Mouse (Mus musculus) midbrain, postnatal 0 days (tissue): ENCODE results near the gene Gm12184. TPM values are rescaled to one million over a fixed set of nuclear protein-coding genes. Genes with fewer than 3 reads are reported as not detected.
"Not testable (repeated sequence)": the region's sequence is repeated elsewhere in the genome, so short reads cannot be mapped to it uniquely, and the experiment has no call there.

Experiments used
- ATAC-seq: fragments of 200-750 bp; cut with Nextera tagmentation; 2 replicates; pipeline ENCODE4 v1.8.0; 2017; ENCODE audit warnings: moderate number of reproducible peaks, mild to moderate bottlenecking, moderate TSS enrichment, moderate library complexity; ENCODE audit not compliant: low FRiP score
- DNase-seq: peaks from one replicate; pipeline ENCODE4 v3.0.0-alpha.2; 2015; ENCODE audit warnings: low spot score
- H3K27ac ChIP-seq: fragments of 300-500 bp; sonication (generic); 2 replicates; pipeline ENCODE4 v1.5.1; 2014; ENCODE audit warnings: low read depth, mild to moderate bottlenecking, low read length, mixed read lengths
- H3K27me3 ChIP-seq: fragments of 300-500 bp; sonication (generic); 2 replicates; pipeline ENCODE4 v1.6.1; 2014; ENCODE audit warnings: low read length, control low read depth, mixed read lengths; ENCODE audit not compliant: insufficient read depth
- H3K36me3 ChIP-seq: fragments of 300-500 bp; sonication (generic); 2 replicates; pipeline ENCODE4 v1.6.1; 2014; ENCODE audit warnings: low read length, control low read depth, mixed read lengths; ENCODE audit not compliant: insufficient read depth
- H3K4me1 ChIP-seq: fragments of 300-500 bp; sonication (generic); 2 replicates; pipeline ENCODE4 v1.6.1; 2014; ENCODE audit warnings: mild to moderate bottlenecking, control low read depth, antibody characterized with exemption, low read length, mixed read lengths; ENCODE audit not compliant: insufficient read depth
- H3K4me2 ChIP-seq: fragments of 300-500 bp; sonication (generic); 2 replicates; pipeline ENCODE4 v1.6.1; 2014; ENCODE audit warnings: low read depth, mild to moderate bottlenecking, low read length, mixed read lengths; ENCODE audit not compliant: poor library complexity, severe bottlenecking
- H3K4me3 ChIP-seq: fragments of 300-500 bp; sonication (generic); 2 replicates; pipeline ENCODE4 v1.5.1; 2014; ENCODE audit warnings: low read depth, mild to moderate bottlenecking, low read length, moderate library complexity
- H3K9ac ChIP-seq: fragments of 300-500 bp; sonication (generic); replicated peaks from 2 replicates; pipeline ENCODE4 v1.6.1; 2014; ENCODE audit warnings: mild to moderate bottlenecking, low read length, moderate library complexity, mixed read lengths; ENCODE audit not compliant: poor library complexity, severe bottlenecking
- H3K9me3 ChIP-seq: fragments of 300-500 bp; sonication (generic); 2 replicates; pipeline ENCODE4 v1.6.1; 2016; ENCODE audit warnings: low read length, control low read depth
- CTCF ChIP-seq: IDR thresholded peaks from 2 replicates; pipeline ENCODE4 v1.5.1; 2016; ENCODE audit warnings: antibody characterized with exemption, mild to moderate bottlenecking
- WGBS: fragments of 180-500 bp; shearing (Covaris S2); extraction: QIAGEN DNeasy Blood & Tissue Kit; methylation state at CpG from one replicate; pipeline ENCODE4 v1.1.7; 2014; 5-methylcytosine and 5-hydroxymethylcytosine counted together
- polyA plus RNA-seq: library from polyadenylated mRNA; unstranded; fragments of >200 nt; fragmentation: Nextera tagmentation; extraction: Ambion mirVana; gene quantifications from 2 replicates; pipeline ENCODE4 v1.2.1, GENCODE M21; 2015
- total RNA-seq: library from RNA; depleted of rRNA; stranded (reverse); fragments of >200 nt; gene quantifications from 2 replicates; pipeline ENCODE4 v1.2.3, GENCODE M21; 2014; rRNA removed

The Gm12184 gene
- total RNA-seq (4.3 and 8.2 TPM in 2 replicates), polyA plus RNA-seq (2.4 and 3.0 TPM in 2 replicates)

- peak; percentile 76 for ATAC-seq
- not testable (repeated sequence) for H3K9me3 ChIP-seq
- TF ChIP-seq CTCF, result peak; percentile 13; the same call in 1 of the 2 replicates
Measured at GRCm38 (mm10) chr11:48825979-48826751, at the start of gene Gm12184, which contains the start of gene Trim7. TSS of gene Gm12184 (minus strand) at chr11:48826655. TSS of gene Trim7 (plus strand) at chr11:48826140.

GRCm38 (mm10) chr11:48875343-48875837, 48.9 kb upstream of the Gm12184 start:
- not testable (repeated sequence) for H3K4me1 ChIP-seq, ATAC-seq, DNase-seq, H3K4me3 ChIP-seq, H3K27ac ChIP-seq, H3K9me3 ChIP-seq, H3K4me2 ChIP-seq, H3K27me3 ChIP-seq, H3K36me3 ChIP-seq, H3K9ac ChIP-seq
- WGBS, result 53% methylated on average over 1 of the region's 1 CpGs

More at GRCm38 (mm10) chr11:48825979-48826751, at the start of gene Gm12184, which contains the start of gene Trim7:
- H3K4me1 ChIP-seq, H3K27me3 ChIP-seq, H3K27ac ChIP-seq, H3K36me3 ChIP-seq, H3K9ac ChIP-seq, DNase-seq: not testable (repeated sequence)
- peak within 1 kb of the TSS; percentile 43 for H3K4me3 ChIP-seq
- WGBS, result under 1% methylated on average over 27 of the region's 92 CpGs
- H3K4me2 ChIP-seq, result peak within 1 kb of the TSS; percentile 51

- DNase-seq, result peak; percentile 73
- Histone ChIP-seq H3K4me1 (no peaks in the 10 kb centered on the region), H3K9me3 (no peaks in the 10 kb centered on the region), H3K9ac (no peak overlapping the region), H3K4me2 (no peak overlapping the region), H3K27me3 (peaks cover 6% of the 10 kb centered on the region; the same call in 1 of the 2 replicates), H3K36me3 (no peaks in the 10 kb centered on the region), H3K27ac (no peak overlapping the region), H3K4me3 (no peak overlapping the region)
- WGBS, result 1% methylated on average over 4 of the region's 4 CpGs
- ATAC-seq, result peak; percentile 62; the same call in 1 of the 2 replicates
- peak; percentile 90 for TF ChIP-seq CTCF
Measured at GRCm38 (mm10) chr11:48874465-48874864, 48.0 kb upstream of the Gm12184 start.

DNA sequence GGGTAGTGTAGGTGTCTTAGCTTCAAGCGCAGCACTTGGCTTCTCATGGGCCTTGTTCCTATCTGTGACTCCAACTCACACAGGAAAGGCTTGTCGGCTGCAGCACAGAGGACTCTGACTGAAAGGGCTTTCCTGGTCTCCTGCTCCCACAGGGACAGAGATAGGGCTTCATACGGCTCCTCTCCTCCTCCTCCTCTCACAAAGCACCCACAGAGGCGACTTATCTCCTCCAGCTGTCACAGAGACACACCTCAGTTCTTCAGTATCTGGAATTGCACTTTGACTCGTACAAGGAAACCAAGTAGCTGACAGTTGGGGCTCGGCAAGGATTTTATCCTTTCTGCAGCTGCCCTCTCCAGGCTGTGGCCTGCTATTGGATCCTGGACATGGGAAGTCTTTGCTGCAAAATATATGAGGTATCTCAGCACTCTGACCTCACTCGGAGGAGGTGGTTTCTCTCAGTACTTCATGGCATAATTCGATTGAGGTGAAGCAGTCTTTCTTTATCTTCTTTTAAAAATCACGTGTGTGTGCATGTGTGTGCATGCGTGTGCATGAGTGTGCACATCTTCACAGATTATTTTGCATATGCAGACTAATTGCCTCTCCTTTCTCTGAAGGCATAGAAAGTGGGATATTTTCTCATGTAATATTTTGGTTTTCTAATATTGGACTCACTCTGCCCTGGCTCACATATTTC, 47.3 kb upstream of the Gm12184 start:
- TF ChIP-seq CTCF, result no peak
- ATAC-seq, result no peak
- H3K27me3 ChIP-seq, result peaks cover 6% of the 10 kb centered on the region; the same call in 1 of the 2 replicates
- H3K4me3 ChIP-seq, result no peak overlapping the region
- H3K27ac ChIP-seq, result no peak overlapping the region
- H3K4me2 ChIP-seq, result no peak overlapping the region
- H3K9ac ChIP-seq, result no peak overlapping the region
- H3K36me3 ChIP-seq, result no peaks in the 10 kb centered on the region
- H3K9me3 ChIP-seq, result no peaks in the 10 kb centered on the region
- WGBS, result 76% methylated on average over 10 of the region's 10 CpGs
- no peak for DNase-seq
- H3K4me1 ChIP-seq, result no peaks in the 10 kb centered on the region

DNA sequence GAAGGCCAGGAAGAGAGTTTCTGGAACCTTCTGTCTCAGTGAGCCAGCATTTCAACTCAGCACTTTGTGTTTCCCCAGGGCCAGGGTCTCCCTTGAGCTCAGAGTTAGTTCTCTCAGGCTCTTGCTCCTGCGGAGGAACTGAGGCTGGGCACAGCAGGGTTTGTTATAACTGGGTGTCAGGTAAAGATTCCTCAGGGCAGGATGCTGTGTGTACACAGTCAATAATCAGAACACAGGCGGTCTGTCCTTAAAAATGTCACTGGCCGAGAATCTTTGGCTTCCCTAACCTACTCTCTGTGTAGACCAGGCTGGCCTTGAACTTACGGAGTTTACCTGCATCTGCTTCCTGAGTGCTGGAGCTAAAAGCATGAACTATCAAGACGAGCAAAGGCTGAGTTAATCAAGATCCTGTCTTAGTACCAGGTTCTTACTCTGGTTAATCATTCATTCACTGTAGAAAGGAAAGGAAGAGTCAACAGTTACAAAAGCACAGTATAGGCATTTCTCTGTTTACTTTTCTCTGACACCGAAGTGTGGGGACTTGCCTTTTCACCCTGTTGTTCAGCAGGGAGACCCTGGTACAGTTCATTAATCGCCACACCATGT, 46.3 kb upstream of the Gm12184 start:
- Histone ChIP-seq H3K9me3 (no peaks in the 10 kb centered on the region), H3K4me3 (no peak overlapping the region), H3K9ac (no peak overlapping the region), H3K36me3 (no peaks in the 10 kb centered on the region), H3K4me2 (no peak overlapping the region), H3K4me1 (no peaks in the 10 kb centered on the region), H3K27ac (no peak overlapping the region), H3K27me3 (peaks cover 6% of the 10 kb centered on the region; the same call in 1 of the 2 replicates)
- DNase-seq, result no peak
- no peak for TF ChIP-seq CTCF
- no peak for ATAC-seq
- 88% methylated on average over 7 of the region's 7 CpGs for WGBS
